Mouse (Mus musculus): Measurements from ENCODE around the gene Uox. TPM values are rescaled to one million over a fixed set of nuclear protein-coding genes. Genes with fewer than 3 reads are reported as not detected.

The Uox gene
- polyA plus RNA-seq, 1 experiment, result not detected

DNA sequence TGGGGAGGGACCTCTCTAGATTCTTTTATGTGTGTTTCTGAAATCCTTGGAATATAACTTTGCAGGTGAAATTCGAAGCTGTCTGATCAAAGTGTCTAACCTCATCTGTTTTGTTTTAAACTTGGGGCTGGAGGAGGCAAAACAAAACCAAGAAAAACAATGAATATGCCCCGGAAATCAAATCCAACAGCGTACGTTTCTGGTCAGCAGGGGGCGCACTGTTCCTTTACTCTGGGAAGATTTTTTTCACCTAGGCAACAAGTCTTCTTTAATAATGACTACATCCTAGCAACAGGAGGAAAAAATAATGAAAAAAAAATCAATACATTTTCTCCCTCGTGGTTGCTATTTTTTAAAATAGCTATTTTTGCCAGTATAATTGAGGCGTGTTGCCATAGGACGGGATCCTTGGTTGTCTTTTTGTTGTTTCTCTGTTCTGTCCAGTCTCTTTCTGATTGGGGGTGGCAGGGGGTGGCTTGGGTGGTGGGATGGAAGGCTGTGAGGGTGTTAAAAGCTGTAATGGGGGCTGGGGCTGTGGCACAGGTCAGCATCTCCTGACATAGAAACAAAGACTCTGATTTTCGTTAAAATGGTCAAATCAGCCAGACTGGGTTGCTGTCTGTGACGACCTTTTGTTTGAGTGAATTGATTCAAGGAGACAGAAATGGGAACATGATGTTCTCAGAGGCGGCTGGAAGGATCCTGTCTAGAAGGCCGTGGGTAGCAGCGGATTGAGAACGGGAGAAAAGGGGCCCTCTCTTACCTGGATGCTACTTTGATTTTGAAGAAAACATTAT lies 5.8 kb upstream of the Uox start:
- TF ChIP-seq CTCF (IDR thresholded peaks at IDR 0.05; ENCODE audit: borderline replicate concordance, extremely low read depth, insufficient read depth, insufficient read length) (peak; percentile 76), POLR2A (IDR thresholded peaks at IDR 0.05; ENCODE audit: borderline replicate concordance, extremely low read depth, insufficient read depth, insufficient read length, poor library complexity, severe bottlenecking) (no peak)
- peak; percentile 91 for DNase-seq (ENCODE audit: low read depth)

DNA sequence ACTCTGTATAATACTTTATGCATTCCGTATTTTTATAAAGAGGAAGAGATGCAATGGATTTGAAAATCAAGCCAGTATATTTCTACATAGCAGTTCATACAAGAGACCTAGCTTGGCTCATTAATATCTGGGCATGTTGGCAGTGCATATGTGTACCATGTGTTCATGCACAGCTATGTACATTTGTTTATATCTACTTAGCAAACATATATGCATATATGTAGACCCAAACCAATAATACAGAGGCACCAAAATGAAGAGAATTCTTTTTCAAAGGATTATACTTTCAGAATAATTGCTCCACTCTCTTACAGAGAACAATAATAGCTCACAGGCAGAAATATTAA lies 5.2 kb upstream of the Uox start:
- peak; percentile 9 for DNase-seq (ENCODE audit: low read depth)
- no peak for TF ChIP-seq POLR2A (IDR thresholded peaks at IDR 0.05; ENCODE audit: borderline replicate concordance, extremely low read depth, insufficient read depth, insufficient read length, poor library complexity, severe bottlenecking)
- no peak for TF ChIP-seq CTCF (IDR thresholded peaks at IDR 0.05; ENCODE audit: borderline replicate concordance, extremely low read depth, insufficient read depth, insufficient read length)

DNA sequence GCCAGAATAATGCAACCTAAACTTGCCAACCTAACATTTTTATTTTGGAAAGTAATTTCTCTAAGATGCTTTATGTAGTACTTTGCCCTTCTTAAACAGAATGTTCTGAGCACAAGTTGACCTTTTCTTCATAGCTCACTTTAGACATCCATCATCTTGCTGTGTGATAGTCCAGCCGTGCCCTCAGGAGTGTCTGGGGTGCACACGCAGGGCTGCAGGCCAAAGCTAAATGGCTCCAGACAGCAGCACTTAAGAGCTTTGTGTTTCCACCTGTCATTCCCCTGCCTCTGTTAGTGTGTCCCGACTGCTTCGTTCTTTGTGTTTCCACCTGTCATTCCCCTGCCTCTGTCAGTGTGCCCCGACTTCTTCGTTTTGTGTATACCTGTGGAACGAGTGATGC lies 2.9 kb upstream of the Uox start:
- no peak for TF ChIP-seq POLR2A (IDR thresholded peaks at IDR 0.05; ENCODE audit: borderline replicate concordance, extremely low read depth, insufficient read depth, insufficient read length, poor library complexity, severe bottlenecking)
- no peak for TF ChIP-seq CTCF (IDR thresholded peaks at IDR 0.05; ENCODE audit: borderline replicate concordance, extremely low read depth, insufficient read depth, insufficient read length)
- DNase-seq (ENCODE audit: low read depth), result no peak

DNA sequence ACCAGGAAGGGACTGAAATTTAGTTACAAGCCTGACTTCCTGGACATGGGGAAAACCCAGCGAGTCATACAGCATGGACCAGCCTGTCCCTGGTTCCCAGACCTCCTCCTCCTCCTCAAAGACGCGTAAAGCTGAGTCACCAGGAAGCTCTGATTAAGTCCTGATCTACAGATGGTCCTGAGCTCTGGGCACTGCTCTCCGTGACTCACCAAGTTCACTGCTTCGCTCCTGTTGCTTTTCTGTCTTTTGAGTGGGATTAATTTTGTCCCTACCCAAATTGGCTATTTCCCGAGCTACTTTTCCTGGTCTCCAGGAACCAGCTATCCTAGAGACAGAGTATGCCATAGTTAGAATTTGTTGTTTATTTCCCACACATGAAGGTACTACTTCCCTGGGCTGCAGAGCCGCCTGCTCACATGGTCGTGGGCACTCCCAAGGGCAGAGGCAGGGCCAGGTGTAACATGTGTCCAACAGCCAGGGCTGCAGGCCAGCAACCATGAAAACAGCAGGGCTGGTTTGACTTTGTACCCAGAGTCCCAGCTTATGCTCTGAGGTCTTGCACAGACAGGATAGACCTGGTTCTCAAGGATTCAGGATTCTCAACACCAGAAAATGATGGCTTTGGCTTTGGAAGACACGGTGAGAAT lies 2.2 kb upstream of the Uox start:
- no peak for DNase-seq (ENCODE audit: low read depth)

GRCm38 (mm10) chr3:146569594-146569993 lies 632 bp upstream of the Uox start:
- DNase-seq (ENCODE audit: low read depth), result no peak
- no peak for TF ChIP-seq POLR2A (IDR thresholded peaks at IDR 0.05; ENCODE audit: borderline replicate concordance, extremely low read depth, insufficient read depth, insufficient read length, poor library complexity, severe bottlenecking)
- TF ChIP-seq CTCF (IDR thresholded peaks at IDR 0.05; ENCODE audit: borderline replicate concordance, extremely low read depth, insufficient read depth, insufficient read length), result no peak

More for the DNA sequence above, 2.2 kb upstream of the Uox start:
- TF ChIP-seq POLR2A (IDR thresholded peaks at IDR 0.05; ENCODE audit: borderline replicate concordance, extremely low read depth, insufficient read depth, insufficient read length, poor library complexity, severe bottlenecking) (no peak), CTCF (IDR thresholded peaks at IDR 0.05; ENCODE audit: borderline replicate concordance, extremely low read depth, insufficient read depth, insufficient read length) (no peak)

DNA sequence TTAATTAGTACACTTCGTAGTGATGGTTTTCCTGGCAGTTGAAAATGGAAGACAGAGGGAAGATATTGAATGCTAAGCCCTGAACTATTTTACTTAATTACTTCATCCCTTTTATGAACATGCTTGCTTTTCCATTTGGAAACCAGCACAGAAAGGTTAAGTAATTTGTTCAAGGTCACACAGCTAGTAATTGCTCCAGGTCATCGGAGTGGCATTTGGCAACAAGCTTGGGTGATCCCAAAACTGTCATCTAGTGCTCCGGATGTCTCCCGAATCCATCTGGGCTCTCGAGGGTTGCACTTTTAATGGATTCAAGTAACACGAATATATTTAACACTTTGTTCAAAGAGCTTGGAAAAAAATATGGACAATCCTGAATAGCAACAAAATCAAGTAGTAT lies 713 bp downstream of the Uox start:
- DNase-seq (ENCODE audit: low read depth), result peak; percentile 22
- TF ChIP-seq CTCF (IDR thresholded peaks at IDR 0.05; ENCODE audit: borderline replicate concordance, extremely low read depth, insufficient read depth, insufficient read length) (no peak), POLR2A (IDR thresholded peaks at IDR 0.05; ENCODE audit: borderline replicate concordance, extremely low read depth, insufficient read depth, insufficient read length, poor library complexity, severe bottlenecking) (no peak)

DNA sequence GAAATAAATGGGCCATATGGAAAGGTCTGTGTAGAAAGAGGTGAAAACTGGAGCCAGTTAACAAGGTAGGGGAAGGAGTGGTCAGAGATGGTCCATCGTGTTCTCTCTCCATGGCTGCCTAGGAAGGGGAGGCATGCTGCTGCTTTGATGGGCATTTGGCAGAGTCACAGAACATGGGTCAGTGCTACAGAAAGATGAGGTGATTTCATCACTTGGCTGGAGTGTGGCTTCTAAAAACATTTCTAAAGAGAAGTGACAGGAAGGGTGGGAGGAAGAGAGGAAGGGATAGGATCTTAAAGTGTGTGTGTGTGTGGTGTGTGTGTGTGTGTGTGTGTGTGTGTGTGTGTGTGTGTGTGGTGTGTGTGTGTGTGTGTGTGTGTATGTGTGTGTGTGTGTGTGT lies 1.1 kb downstream of the Uox start:
- no peak for TF ChIP-seq POLR2A (IDR thresholded peaks at IDR 0.05; ENCODE audit: borderline replicate concordance, extremely low read depth, insufficient read depth, insufficient read length, poor library complexity, severe bottlenecking)
- peak; percentile 38 for DNase-seq (ENCODE audit: low read depth)

GRCm38 (mm10) chr3:146577591-146577990 lies 7.4 kb downstream of the Uox start:
- TF ChIP-seq POLR2A (IDR thresholded peaks at IDR 0.05; ENCODE audit: borderline replicate concordance, extremely low read depth, insufficient read depth, insufficient read length, poor library complexity, severe bottlenecking) (no peak), CTCF (IDR thresholded peaks at IDR 0.05; ENCODE audit: borderline replicate concordance, extremely low read depth, insufficient read depth, insufficient read length) (no peak)
- no peak for DNase-seq (ENCODE audit: low read depth)

DNA sequence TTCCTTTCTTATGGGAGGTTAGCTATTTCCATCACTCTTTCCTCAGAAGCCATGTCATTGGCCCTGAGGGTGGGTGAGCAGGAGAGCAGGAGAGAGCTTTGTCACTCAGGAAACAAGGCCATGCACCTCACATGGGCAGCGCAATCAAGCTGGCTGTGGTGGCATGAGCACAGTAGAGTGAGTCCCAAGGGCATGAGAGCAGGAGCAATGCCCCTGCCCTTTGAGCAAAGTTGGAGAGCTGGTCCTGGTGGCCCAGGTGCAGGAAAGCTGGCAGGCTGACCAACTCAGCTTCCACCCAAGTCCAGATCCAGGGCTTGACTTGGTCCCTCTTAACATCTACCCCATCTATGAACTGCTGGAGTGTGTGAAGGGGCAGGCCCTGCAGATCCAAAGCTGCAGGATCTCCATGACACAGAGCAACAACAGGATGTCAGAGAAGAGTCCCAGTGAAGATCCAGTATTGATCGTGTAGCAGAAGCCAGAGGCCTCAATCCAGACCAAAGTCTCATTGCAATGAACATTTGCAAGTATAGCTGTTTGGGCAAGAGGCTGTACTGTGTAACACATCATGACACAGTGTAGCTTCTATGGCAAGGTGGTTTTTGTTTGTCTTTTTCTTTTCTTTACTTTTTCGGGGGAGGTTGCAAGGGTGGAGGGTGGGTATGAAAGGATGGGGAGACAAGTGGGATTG lies 10.0 kb downstream of the Uox start:
- TF ChIP-seq CTCF (IDR thresholded peaks at IDR 0.05; ENCODE audit: borderline replicate concordance, extremely low read depth, insufficient read depth, insufficient read length) (no peak), POLR2A (IDR thresholded peaks at IDR 0.05; ENCODE audit: borderline replicate concordance, extremely low read depth, insufficient read depth, insufficient read length, poor library complexity, severe bottlenecking) (no peak)
- DNase-seq (ENCODE audit: low read depth), result no peak

- DNase-seq (ENCODE audit: low read depth), result no peak
These were observed 13.3 kb downstream of the Uox start for GRCm38 (mm10) chr3:146583478-146583877.

DNA sequence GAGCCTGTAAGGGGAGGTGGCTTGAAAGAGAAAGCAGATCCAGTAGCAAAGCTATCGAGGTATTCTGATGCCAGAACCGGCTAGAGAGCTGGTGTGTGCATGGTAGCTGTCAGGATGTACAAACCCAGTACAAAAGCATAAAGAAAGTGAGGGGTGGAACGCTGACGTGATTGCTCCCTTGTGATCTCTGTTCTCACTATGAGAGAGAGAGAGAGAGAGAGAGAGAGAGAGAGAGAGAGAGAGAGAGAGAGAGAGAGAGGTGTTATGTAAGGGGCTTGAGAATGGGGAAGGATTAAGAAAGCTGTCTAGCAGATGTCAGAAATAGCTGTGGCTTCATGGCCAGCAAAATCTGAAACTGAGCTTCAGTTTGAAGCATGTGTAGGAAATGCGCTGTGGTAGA lies 13.7 kb downstream of the Uox start:
- no peak for DNase-seq (ENCODE audit: low read depth)
- TF ChIP-seq CTCF (IDR thresholded peaks at IDR 0.05; ENCODE audit: borderline replicate concordance, extremely low read depth, insufficient read depth, insufficient read length) (no peak), POLR2A (IDR thresholded peaks at IDR 0.05; ENCODE audit: borderline replicate concordance, extremely low read depth, insufficient read depth, insufficient read length, poor library complexity, severe bottlenecking) (no peak)

More at GRCm38 (mm10) chr3:146583478-146583877, 13.3 kb downstream of the Uox start:
- no peak for TF ChIP-seq POLR2A (IDR thresholded peaks at IDR 0.05; ENCODE audit: borderline replicate concordance, extremely low read depth, insufficient read depth, insufficient read length, poor library complexity, severe bottlenecking)
- TF ChIP-seq CTCF (IDR thresholded peaks at IDR 0.05; ENCODE audit: borderline replicate concordance, extremely low read depth, insufficient read depth, insufficient read length), result no peak

Measured in brain, embryonic 14.5 days (tissue).